Mouse (Mus musculus) R1 (cell line): Measurements from ENCODE around the gene Celf6.

Experiments
- DNase-seq: peaks from one replicate; pipeline ENCODE4 v3.0.0-alpha.2; 2018; ENCODE audit warnings: low read depth, low spot score

Celf6 gene

GRCm38 (mm10) chr9:59584871-59585308, 7.2 kb downstream of the Celf6 start:
- peak; percentile 87 for DNase-seq

GRCm38 (mm10) chr9:59588252-59588651, 10.5 kb downstream of the Celf6 start:
- DNase-seq = no peak

- DNase-seq = peak; percentile 54
Measured at GRCm38 (mm10) chr9:59588710-59589671, 11.3 kb downstream of the Celf6 start.

- no peak for DNase-seq
Measured at GRCm38 (mm10) chr9:59589703-59590439, 12.2 kb downstream of the Celf6 start.

- no peak for DNase-seq
Measured at GRCm38 (mm10) chr9:59601661-59602060, 23.9 kb downstream of the Celf6 start.

- no peak for DNase-seq
Measured at GRCm38 (mm10) chr9:59605967-59606366, 28.2 kb downstream of the Celf6 start.

GRCm38 (mm10) chr9:59610950-59611349, 33.2 kb downstream of the Celf6 start:
- DNase-seq = no peak

GRCm38 (mm10) chr9:59615797-59616196, 38.1 kb downstream of the Celf6 start:
- DNase-seq = no peak

- peak; percentile 96 for DNase-seq
Measured at GRCm38 (mm10) chr9:59616622-59617306, 39.0 kb downstream of the Celf6 start, which contains the start of gene Parp6. TSS of gene Parp6 (plus strand) at chr9:59617284.

GRCm38 (mm10) chr9:59617307-59617973, 39.7 kb downstream of the Celf6 start:
- no peak for DNase-seq

GRCm38 (mm10) chr9:59638372-59638771, 60.7 kb downstream of the Celf6 start:
- no peak for DNase-seq

GRCm38 (mm10) chr9:59639936-59640335, 62.2 kb downstream of the Celf6 start:
- DNase-seq = no peak

GRCm38 (mm10) chr9:59641320-59641719, 63.6 kb downstream of the Celf6 start:
- no peak for DNase-seq

GRCm38 (mm10) chr9:59649911-59650310, 72.2 kb downstream of the Celf6 start:
- DNase-seq = no peak

- peak; percentile 93 for DNase-seq
Measured at GRCm38 (mm10) chr9:59653371-59653770, 75.7 kb downstream of the Celf6 start.

- DNase-seq = no peak
Measured at GRCm38 (mm10) chr9:59654450-59654983, 76.8 kb downstream of the Celf6 start.

- DNase-seq = peak; percentile 100
Measured at GRCm38 (mm10) chr9:59655958-59656634, 78.4 kb downstream of the Celf6 start, which contains the start of gene Pkm. TSS of gene Pkm (plus strand) at chr9:59656368.
